Mouse (Mus musculus): ENCODE data around the gene Kcnj9. TPM values are rescaled to one million over a fixed set of nuclear protein-coding genes. Genes with fewer than 3 reads are reported as not detected.

Gene Kcnj9
- total and polyA plus RNA-seq, 2 experiments from 2014 or later: not detected

DNA sequence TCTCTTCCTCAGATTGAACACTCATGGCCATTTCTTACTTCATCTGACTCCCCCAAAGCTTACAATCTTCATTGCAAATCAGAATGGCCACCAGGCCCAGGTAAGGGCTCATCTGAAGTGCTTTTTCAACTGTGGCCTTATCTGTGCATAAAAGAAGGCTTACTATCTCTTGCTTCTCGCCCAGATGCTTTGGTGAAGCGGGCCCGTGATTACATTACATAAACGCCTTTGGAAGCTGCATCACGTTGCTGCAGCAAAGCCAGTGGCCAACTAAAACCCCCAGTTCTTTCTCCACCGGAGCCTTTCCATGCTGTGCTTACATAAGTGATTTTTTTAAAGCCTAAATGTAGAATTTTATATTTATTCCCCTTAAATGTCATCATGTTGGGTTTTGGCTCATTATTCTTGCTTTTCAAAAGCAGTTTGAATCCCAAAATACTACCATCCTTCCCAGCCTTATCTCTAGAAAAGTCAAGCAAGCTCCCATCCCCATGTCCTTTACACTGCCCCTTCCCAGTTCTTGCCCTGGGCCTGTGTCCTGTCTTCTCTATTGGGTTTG, 5.2 kb downstream of the Kcnj9 start:
- no peak for TF ChIP-seq EP300 (IDR thresholded peaks at IDR 0.05; ENCODE audit: low read depth)
- no peak for TF ChIP-seq CTCF (IDR thresholded peaks at IDR 0.05; ENCODE audit: low read depth)
- no peak overlapping the region for H3K27ac ChIP-seq (ENCODE audit: low read depth)
- no peak overlapping the region for H3K9ac ChIP-seq (replicated peaks; ENCODE audit: low read depth, low read length)
- 55% methylated on average over 6 of the region's 6 CpGs for WGBS
- no peak for ATAC-seq (ENCODE audit: insufficient read depth, low read depth)
- no peak overlapping the region for H3K4me2 ChIP-seq (ENCODE audit: low read depth, low read length)
- peaks cover 35% of the 10 kb centered on the region for H3K27me3 ChIP-seq (ENCODE audit: control insufficient read depth, insufficient read depth, low read length)
- DNase-seq (ENCODE audit: low spot score): no peak
- 0 out of 2 replicates have a peak, but pooled peaks cover 4% of the 10 kb centered on the region for H3K36me3 ChIP-seq (replicated peaks; ENCODE audit: control insufficient read depth, insufficient read depth, low read length)
- 0 out of 2 replicates have a peak, but pooled peaks cover 3% of the 10 kb centered on the region for H3K4me1 ChIP-seq (ENCODE audit: control insufficient read depth, insufficient read depth)
- no peak overlapping the region for H3K4me3 ChIP-seq (ENCODE audit: low read depth, low read length)
- no peaks in the 10 kb centered on the region for H3K9me3 ChIP-seq (replicated peaks; ENCODE audit: control insufficient read depth, low read length)

DNA sequence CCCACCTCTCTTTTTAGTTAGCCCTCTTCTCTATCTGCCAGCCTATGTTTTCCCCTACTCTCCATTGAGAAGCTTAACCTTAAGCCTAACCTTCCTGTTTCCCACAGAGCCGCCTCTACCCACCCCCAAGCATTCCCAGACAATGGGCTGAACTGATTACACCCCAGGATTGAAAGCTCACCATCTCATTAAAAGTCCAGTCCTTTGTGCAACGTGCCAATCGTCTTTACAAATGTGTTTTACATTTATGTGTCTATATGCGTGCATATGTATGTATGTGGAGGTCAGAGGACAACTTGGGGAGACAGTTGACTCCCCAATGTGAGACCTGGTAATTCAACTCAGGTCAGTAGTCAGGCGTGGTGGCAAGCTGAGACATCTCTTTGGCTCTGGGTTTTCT, 5.8 kb downstream of the Kcnj9 start:
- WGBS: 48% methylated on average over 5 of the region's 5 CpGs
- peaks cover 29% of the 10 kb centered on the region for H3K27me3 ChIP-seq (ENCODE audit: control insufficient read depth, insufficient read depth, low read length)

GRCm38 (mm10) chr1:172322725-172323124, 6.4 kb downstream of the Kcnj9 start:
- 55% methylated on average over 13 of the region's 13 CpGs for WGBS
- no peak for DNase-seq (ENCODE audit: low spot score)
- ATAC-seq (ENCODE audit: insufficient read depth, low read depth): no peak
- no peak overlapping the region for H3K4me3 ChIP-seq (ENCODE audit: low read depth, low read length)
- TF ChIP-seq EP300 (IDR thresholded peaks at IDR 0.05; ENCODE audit: low read depth) (no peak), CTCF (IDR thresholded peaks at IDR 0.05; ENCODE audit: low read depth) (no peak)
- H3K36me3 ChIP-seq (replicated peaks; ENCODE audit: control insufficient read depth, insufficient read depth, low read length): 0 out of 2 replicates have a peak, but pooled peaks cover 4% of the 10 kb centered on the region
- H3K4me1 ChIP-seq (ENCODE audit: control insufficient read depth, insufficient read depth): 0 out of 2 replicates have a peak, but pooled peaks cover 3% of the 10 kb centered on the region
- no peak overlapping the region for H3K27ac ChIP-seq (ENCODE audit: low read depth)
- H3K27me3 ChIP-seq (ENCODE audit: control insufficient read depth, insufficient read depth, low read length): peaks cover 24% of the 10 kb centered on the region
- H3K4me2 ChIP-seq (ENCODE audit: low read depth, low read length): no peak overlapping the region
- no peak overlapping the region for H3K9ac ChIP-seq (replicated peaks; ENCODE audit: low read depth, low read length)
- no peaks in the 10 kb centered on the region for H3K9me3 ChIP-seq (replicated peaks; ENCODE audit: control insufficient read depth, low read length)

More for the DNA sequence above, 5.8 kb downstream of the Kcnj9 start:
- Histone ChIP-seq H3K4me3 (ENCODE audit: low read depth, low read length) (no peak overlapping the region), H3K9ac (replicated peaks; ENCODE audit: low read depth, low read length) (no peak overlapping the region), H3K4me1 (ENCODE audit: control insufficient read depth, insufficient read depth) (0 out of 2 replicates have a peak, but pooled peaks cover 3% of the 10 kb centered on the region), H3K27ac (ENCODE audit: low read depth) (no peak overlapping the region), H3K36me3 (replicated peaks; ENCODE audit: control insufficient read depth, insufficient read depth, low read length) (0 out of 2 replicates have a peak, but pooled peaks cover 4% of the 10 kb centered on the region), H3K9me3 (replicated peaks; ENCODE audit: control insufficient read depth, low read length) (no peaks in the 10 kb centered on the region), H3K4me2 (ENCODE audit: low read depth, low read length) (no peak overlapping the region)
- TF ChIP-seq CTCF (IDR thresholded peaks at IDR 0.05; ENCODE audit: low read depth) (no peak), EP300 (IDR thresholded peaks at IDR 0.05; ENCODE audit: low read depth) (no peak)
- no peak for DNase-seq (ENCODE audit: low spot score)
- no peak for ATAC-seq (ENCODE audit: insufficient read depth, low read depth)

DNA sequence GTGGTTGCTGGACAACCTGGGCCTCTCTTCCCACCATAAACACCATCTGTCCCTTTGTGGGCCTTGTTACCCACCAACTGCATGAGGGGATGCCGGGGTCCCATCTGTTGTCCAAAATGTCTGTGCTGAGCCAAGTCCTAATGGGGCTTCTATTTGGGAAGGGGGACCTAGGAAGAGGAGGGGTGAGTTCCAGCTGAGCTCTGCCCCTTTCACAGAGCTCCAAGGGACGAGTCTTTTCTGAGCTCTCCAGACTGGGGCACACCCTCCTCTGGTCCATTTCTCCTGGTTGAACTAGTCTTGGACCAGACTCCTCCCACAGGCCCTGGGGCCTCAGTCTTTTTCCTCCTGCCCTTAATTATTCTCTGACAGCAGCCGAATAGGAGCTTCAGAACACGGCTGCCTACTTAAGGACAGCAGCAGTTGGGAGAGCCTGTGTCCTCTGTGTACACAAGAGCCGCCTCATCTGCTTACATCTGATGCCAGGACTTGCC, 9.2 kb downstream of the Kcnj9 start:
- ATAC-seq (ENCODE audit: insufficient read depth, low read depth): no peak

DNA sequence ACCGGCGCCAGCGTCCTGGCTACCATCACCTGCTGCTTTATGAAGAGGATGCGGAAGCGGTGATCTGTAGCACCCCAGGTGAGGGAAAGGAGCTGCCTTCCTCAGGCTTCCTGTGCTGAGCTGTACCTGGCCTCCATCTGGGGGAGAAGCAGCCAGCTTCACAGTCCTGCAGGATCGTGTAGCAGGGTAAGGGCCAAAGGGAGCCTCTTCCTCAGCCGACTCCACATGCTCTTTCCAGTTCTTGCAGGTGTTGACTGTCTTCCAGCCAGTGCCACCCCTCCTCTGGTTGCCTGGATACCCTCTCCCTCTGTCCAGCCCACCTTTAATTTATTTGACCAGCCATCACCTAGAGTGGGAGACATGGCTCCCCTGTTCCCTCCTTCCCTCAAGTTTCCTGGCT, 9.8 kb downstream of the Kcnj9 start:
- Histone ChIP-seq H3K27me3 (ENCODE audit: control insufficient read depth, insufficient read depth, low read length) (no peaks in the 10 kb centered on the region), H3K27ac (ENCODE audit: low read depth) (no peak overlapping the region), H3K4me2 (ENCODE audit: low read depth, low read length) (no peak overlapping the region), H3K4me1 (ENCODE audit: control insufficient read depth, insufficient read depth) (no peaks in the 10 kb centered on the region), H3K36me3 (replicated peaks; ENCODE audit: control insufficient read depth, insufficient read depth, low read length) (0 out of 2 replicates have a peak, but pooled peaks cover 4% of the 10 kb centered on the region), H3K9me3 (replicated peaks; ENCODE audit: control insufficient read depth, low read length) (no peaks in the 10 kb centered on the region), H3K9ac (replicated peaks; ENCODE audit: low read depth, low read length) (no peak overlapping the region), H3K4me3 (ENCODE audit: low read depth, low read length) (no peak overlapping the region)
- WGBS: 94% methylated on average over 7 of the region's 7 CpGs
- TF ChIP-seq CTCF (IDR thresholded peaks at IDR 0.05; ENCODE audit: low read depth): no peak
- TF ChIP-seq EP300 (IDR thresholded peaks at IDR 0.05; ENCODE audit: low read depth): no peak
- ATAC-seq (ENCODE audit: insufficient read depth, low read depth) (no peak), DNase-seq (ENCODE audit: low spot score) (no peak)

More for the DNA sequence above, 9.2 kb downstream of the Kcnj9 start:
- Histone ChIP-seq H3K4me1 (ENCODE audit: control insufficient read depth, insufficient read depth) (no peaks in the 10 kb centered on the region), H3K9ac (replicated peaks; ENCODE audit: low read depth, low read length) (no peak overlapping the region), H3K36me3 (replicated peaks; ENCODE audit: control insufficient read depth, insufficient read depth, low read length) (0 out of 2 replicates have a peak, but pooled peaks cover 4% of the 10 kb centered on the region), H3K4me2 (ENCODE audit: low read depth, low read length) (no peak overlapping the region), H3K27ac (ENCODE audit: low read depth) (no peak overlapping the region), H3K9me3 (replicated peaks; ENCODE audit: control insufficient read depth, low read length) (no peaks in the 10 kb centered on the region), H3K4me3 (ENCODE audit: low read depth, low read length) (no peak overlapping the region), H3K27me3 (ENCODE audit: control insufficient read depth, insufficient read depth, low read length) (no peaks in the 10 kb centered on the region)
- no peak for TF ChIP-seq EP300 (IDR thresholded peaks at IDR 0.05; ENCODE audit: low read depth)
- no peak for TF ChIP-seq CTCF (IDR thresholded peaks at IDR 0.05; ENCODE audit: low read depth)
- DNase-seq (ENCODE audit: low spot score): no peak
- WGBS: 64% methylated on average over 5 of the region's 5 CpGs
